Mouse (Mus musculus) liver, embryonic 16.5 days (tissue): ENCODE data around the gene Hvcn1. TPM values are rescaled to one million over a fixed set of nuclear protein-coding genes. Genes with fewer than 3 reads are reported as not detected.
"Not testable (repeated sequence)": the region's sequence is repeated elsewhere in the genome, so short reads cannot be mapped to it uniquely, and the experiment has no call there.

Experiments used
- ATAC-seq: fragments of 200-750 bp; cut with Nextera tagmentation; 2 replicates; pipeline ENCODE4 v1.8.0; 2017; ENCODE audit warnings: low read depth, mild to moderate bottlenecking, moderate number of reproducible peaks, moderate library complexity
- H3K27ac ChIP-seq: fragments of 300-500 bp; sonication (generic); 2 replicates; pipeline ENCODE4 v1.5.1; 2014; ENCODE audit warnings: mild to moderate bottlenecking, low read length
- H3K27me3 ChIP-seq: fragments of 300-500 bp; sonication (generic); 2 replicates; pipeline ENCODE4 v1.6.1; 2014; ENCODE audit warnings: low read depth, low read length, mixed read lengths; ENCODE audit not compliant: control insufficient read depth, insufficient read depth
- H3K36me3 ChIP-seq: fragments of 300-500 bp; sonication (generic); 2 replicates; pipeline ENCODE4 v1.6.1; 2014; ENCODE audit warnings: mild to moderate bottlenecking; ENCODE audit not compliant: control insufficient read depth, insufficient read depth
- H3K4me1 ChIP-seq: fragments of 300-500 bp; sonication (generic); 2 replicates; pipeline ENCODE4 v1.6.1; 2014; ENCODE audit warnings: low read depth, low read length, mixed read lengths; ENCODE audit not compliant: control insufficient read depth
- H3K4me2 ChIP-seq: fragments of 300-500 bp; sonication (generic); 2 replicates; pipeline ENCODE4 v1.6.1; 2014; ENCODE audit warnings: low read depth, low read length, mixed read lengths
- H3K4me3 ChIP-seq: fragments of 300-500 bp; sonication (generic); 2 replicates; pipeline ENCODE4 v1.5.1; 2014; ENCODE audit warnings: low read depth, mild to moderate bottlenecking, low read length
- H3K9ac ChIP-seq: fragments of 300-500 bp; sonication (generic); 2 replicates; pipeline ENCODE4 v1.6.1; 2014; ENCODE audit warnings: low read depth, low read length
- H3K9me3 ChIP-seq: fragments of 300-500 bp; sonication (generic); replicated peaks from 2 replicates; pipeline ENCODE4 v1.6.1; 2016; ENCODE audit warnings: low read length; ENCODE audit not compliant: control insufficient read depth
- WGBS: fragments of 180-500 bp; shearing (Covaris S2); extraction: QIAGEN DNeasy Blood & Tissue Kit; methylation state at CpG from one replicate; pipeline ENCODE4 v1.1.7; 2014; ENCODE audit not compliant: insufficient replicate concordance; 5-methylcytosine and 5-hydroxymethylcytosine counted together
- polyA plus RNA-seq: library from polyadenylated mRNA; unstranded; fragments of >200 nt; fragmentation: Nextera tagmentation; extraction: Ambion mirVana; gene quantifications from 2 replicates; pipeline ENCODE4 v1.2.1, GENCODE M21; 2015

Gene Hvcn1
- polyA plus RNA-seq, 1 experiment from 2014 or later: 6.0 TPM

DNA sequence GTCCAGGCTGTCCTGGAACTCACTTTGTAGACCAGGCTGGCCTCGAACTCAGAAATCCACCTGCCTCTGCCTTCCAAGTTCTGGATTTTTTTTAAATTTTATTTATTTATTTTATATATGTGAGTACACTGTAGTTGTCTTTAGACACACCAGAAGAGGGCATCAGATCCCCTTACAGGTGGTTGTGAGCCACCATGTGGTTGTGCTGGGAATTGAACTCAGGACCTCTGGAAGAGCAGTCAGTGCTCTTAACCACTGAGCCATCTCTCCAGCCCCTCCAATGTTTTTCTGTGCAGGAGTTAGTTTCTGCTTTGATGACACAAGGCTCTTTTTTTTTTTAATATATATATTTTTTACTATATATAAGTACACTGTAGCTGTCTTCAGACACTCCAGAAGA, 6.2 kb downstream of the Hvcn1 start:
- not testable (repeated sequence) for H3K4me1 ChIP-seq, ATAC-seq, H3K9me3 ChIP-seq, H3K36me3 ChIP-seq, H3K9ac ChIP-seq, H3K4me3 ChIP-seq, H3K27me3 ChIP-seq, H3K4me2 ChIP-seq, H3K27ac ChIP-seq
- 48% methylated on average over 1 of the region's 1 CpGs for WGBS

DNA sequence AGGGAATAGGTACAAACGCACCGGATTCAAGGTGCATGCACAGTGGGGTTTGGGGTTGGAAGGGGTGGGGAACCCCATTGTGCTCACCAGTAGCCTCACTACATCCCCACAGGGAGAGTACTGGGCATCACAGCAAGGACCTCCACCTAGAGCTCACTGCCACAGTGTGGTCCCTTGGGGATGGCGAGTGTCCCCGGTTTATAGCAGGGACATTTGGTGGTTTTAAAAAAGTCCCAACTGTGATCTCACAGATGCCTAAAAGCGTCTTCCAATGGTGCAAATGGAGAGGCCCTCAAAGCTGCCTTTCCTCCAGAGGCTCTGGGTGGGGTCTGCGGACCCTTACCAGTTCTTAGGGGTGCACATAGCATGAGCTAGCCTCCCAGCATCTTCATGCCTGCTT, 7.3 kb downstream of the Hvcn1 start:
- WGBS: 79% methylated on average over 6 of the region's 6 CpGs
- Histone ChIP-seq H3K4me3 (no peak overlapping the region), H3K4me2 (no peak overlapping the region), H3K9ac (no peak overlapping the region), H3K36me3 (no peaks in the 10 kb centered on the region), H3K27me3 (no peaks in the 10 kb centered on the region; the same call in 1 of the 2 replicates), H3K9me3 (no peaks in the 10 kb centered on the region), H3K4me1 (peaks cover 4% of the 10 kb centered on the region), H3K27ac (no peak overlapping the region)
- no peak for ATAC-seq

DNA sequence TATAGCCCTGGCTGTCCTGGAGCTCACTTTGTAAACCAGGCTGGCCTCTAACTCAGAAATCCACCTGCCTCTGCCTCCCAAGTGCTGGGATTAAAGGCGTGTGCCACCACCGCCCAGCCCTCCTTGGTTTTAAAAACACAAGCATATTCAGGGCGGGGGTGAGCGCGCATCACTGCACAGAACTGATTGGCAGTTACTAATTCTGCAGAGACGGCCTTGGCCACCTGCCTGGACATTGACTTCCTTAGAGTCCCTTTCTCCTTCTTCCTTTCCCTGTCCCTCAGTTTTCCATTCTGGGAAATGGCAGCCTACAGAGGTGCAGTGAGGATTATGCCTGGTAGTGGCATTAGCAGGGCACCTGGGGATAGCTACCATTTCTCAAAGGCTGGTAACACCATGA, 11.0 kb downstream of the Hvcn1 start:
- Histone ChIP-seq H3K36me3 (no peaks in the 10 kb centered on the region), H3K9ac (no peak overlapping the region), H3K4me1 (peaks cover 7% of the 10 kb centered on the region), H3K9me3 (no peaks in the 10 kb centered on the region), H3K27me3 (no peaks in the 10 kb centered on the region), H3K4me3 (no peak overlapping the region), H3K4me2 (no peak overlapping the region), H3K27ac (no peak overlapping the region)
- 61% methylated on average over 6 of the region's 6 CpGs for WGBS
- no peak for ATAC-seq

DNA sequence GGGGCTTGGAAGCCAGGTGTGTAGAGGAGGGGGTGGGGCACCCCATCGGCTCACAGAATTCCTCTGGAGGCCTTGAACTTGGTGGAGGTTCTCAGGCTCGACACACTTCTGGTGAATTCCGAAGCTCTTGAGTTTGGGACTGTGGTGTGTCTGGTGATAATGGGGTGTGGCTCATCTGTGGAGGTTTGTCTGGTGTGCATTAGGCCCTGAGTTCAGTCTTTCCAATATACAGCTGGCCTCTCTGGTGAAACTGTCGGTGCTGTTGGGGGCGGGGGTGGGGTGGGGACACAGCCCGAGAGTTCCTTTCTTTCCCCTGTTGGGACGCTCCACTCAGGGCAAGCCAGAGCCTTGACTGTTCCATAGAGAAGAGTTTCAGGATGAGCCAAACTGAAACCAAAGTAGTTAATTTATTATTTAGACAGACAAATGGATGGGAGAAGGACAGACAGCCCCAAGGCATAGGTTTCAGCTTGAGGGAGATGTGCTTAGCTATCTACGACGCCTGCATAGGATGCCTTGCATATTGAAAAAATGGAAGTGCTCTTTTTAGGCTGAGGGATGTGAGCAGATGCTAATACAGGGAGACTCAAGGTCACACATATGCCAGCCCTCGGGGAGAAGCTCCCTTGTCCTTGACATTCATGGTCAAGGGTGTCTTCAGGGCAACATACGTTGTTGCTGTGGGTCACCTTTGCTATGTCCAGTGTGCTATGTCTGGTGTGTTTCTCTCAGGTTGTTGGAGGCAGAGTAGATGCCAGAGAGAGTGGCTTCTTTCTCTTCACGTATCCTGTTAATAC, 11.7 kb downstream of the Hvcn1 start:
- WGBS: 57% methylated on average over 12 of the region's 12 CpGs
- H3K27me3 ChIP-seq: no peaks in the 10 kb centered on the region
- no peak overlapping the region for H3K27ac ChIP-seq
- ATAC-seq: no peak
- no peaks in the 10 kb centered on the region for H3K36me3 ChIP-seq
- H3K9ac ChIP-seq: no peak overlapping the region
- H3K4me3 ChIP-seq: no peak overlapping the region
- no peak overlapping the region for H3K4me2 ChIP-seq
- H3K9me3 ChIP-seq: no peaks in the 10 kb centered on the region
- peaks cover 7% of the 10 kb centered on the region for H3K4me1 ChIP-seq

DNA sequence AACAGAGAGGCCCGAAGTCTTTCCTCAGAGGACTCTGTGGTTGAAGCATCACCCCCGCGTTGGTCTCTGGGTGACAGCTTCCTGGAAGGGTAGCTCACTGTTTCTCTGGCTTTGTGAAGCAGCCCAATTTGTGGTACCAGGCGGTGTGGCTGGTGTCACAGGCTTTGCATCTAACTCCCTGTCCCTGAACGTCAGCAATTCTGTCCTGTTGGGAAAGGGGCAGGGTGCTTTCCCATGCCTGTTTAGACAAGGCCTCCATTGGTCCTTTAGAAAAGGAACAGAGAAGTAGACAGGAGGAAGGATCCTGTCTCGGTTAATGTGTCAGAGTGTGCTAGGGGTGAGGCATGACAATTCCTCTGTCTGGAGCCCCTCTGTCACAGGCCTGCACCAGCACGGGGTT, 12.3 kb downstream of the Hvcn1 start:
- H3K27ac ChIP-seq: no peak overlapping the region
- peaks cover 7% of the 10 kb centered on the region for H3K4me1 ChIP-seq
- 32% methylated on average over 7 of the region's 7 CpGs for WGBS
- no peak for ATAC-seq
- no peak overlapping the region for H3K4me2 ChIP-seq
- H3K4me3 ChIP-seq: no peak overlapping the region
- H3K9ac ChIP-seq: no peak overlapping the region
- no peaks in the 10 kb centered on the region for H3K9me3 ChIP-seq
- no peaks in the 10 kb centered on the region for H3K36me3 ChIP-seq
- H3K27me3 ChIP-seq: no peaks in the 10 kb centered on the region

DNA sequence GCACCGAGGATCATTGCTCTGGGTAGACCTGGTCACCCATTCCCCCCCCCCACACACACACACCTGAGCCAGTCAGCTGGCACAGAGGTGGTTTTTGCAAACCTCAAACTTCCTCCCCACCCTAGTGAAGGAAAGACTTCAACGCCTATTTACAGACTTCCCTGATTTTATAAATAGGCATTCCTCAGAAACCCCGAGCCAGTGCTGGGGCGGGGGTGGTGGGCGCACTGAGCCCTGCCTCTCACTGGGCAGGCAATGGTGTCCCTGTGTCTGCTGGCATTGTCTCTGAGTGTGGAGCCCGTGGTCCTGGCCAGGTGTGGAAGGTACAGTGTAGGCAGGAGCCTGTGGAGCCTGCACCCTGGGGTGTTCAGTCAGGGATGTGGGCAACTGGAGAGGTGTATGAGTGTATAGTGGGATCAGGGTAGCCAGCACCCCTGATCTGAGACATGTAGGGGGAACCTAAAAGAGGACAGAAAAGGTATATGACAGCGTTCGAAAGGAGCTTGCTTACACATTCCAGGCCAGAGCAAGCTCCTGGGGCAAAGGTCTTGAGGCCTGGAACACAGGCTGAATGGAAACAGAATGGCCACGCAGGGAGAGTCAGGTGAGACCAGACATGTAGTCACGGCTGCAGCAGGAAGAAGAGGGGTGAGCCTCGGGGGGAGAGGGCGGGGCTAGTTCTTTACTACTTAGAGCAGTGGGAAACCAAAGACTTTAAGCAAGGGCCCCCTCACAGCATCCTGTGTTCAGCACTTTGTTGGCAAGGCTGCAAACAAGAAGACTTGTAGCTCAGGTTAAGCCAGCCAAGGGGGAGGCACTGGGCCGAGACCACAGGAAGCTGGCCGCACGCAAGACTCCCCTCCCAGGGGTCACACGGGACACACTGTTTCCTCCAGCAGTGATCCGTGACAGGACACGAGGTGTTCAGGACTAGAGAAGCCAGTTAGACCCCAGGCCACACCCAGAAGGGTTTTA, 13.3 kb downstream of the Hvcn1 start:
- H3K4me1 ChIP-seq: peaks cover 7% of the 10 kb centered on the region
- no peaks in the 10 kb centered on the region for H3K27me3 ChIP-seq
- H3K27ac ChIP-seq: no peak overlapping the region
- 27% methylated on average over 18 of the region's 18 CpGs for WGBS
- H3K9ac ChIP-seq: no peak overlapping the region
- no peaks in the 10 kb centered on the region for H3K36me3 ChIP-seq
- no peaks in the 10 kb centered on the region for H3K9me3 ChIP-seq
- no peak overlapping the region for H3K4me2 ChIP-seq
- H3K4me3 ChIP-seq: no peak overlapping the region
- ATAC-seq: peak; percentile 56

DNA sequence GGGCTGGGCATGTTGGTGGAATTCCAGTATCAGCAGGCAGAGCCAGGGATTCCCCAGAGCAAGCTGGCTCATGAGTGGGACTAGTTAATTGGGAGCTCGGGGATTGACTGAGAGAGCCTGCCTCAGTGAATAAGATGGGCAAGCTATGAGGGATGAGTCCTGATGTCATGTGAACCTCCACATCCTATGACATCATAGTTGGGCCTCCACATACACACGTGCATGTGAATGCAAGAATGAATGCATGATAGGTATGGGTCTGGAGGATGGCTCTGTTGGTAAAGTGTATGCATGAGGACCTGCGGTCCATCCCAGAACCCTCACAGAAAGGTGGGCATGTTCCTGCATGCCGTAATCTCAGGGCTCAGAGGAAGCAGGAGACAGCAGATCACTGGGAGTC, 14.5 kb downstream of the Hvcn1 start:
- H3K27me3 ChIP-seq: no peaks in the 10 kb centered on the region
- 65% methylated on average over 4 of the region's 4 CpGs for WGBS
- ATAC-seq: no peak

DNA sequence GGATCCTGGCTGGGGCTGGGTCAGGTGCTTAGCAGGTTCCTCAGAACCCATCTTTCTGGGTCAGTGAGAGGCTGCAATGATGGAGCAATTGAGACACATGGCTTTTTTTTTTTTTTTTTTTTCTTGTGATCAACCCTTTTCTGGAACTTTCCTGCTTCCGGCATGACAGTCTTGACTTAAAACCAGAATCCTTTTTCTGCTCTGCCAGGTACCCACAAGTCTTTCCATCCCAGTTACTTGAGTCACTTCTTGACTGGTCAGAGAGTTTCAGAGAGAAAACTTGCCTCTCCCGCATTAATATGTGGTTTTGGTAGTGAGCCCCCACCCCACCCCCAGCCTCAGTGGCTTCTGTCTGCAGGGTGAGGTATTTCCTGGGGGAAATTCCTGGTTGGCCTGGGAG, 17.7 kb downstream of the Hvcn1 start:
- Histone ChIP-seq H3K9me3 (no peaks in the 10 kb centered on the region), H3K27ac (no peak overlapping the region), H3K36me3 (no peaks in the 10 kb centered on the region), H3K27me3 (no peaks in the 10 kb centered on the region), H3K4me2 (no peak overlapping the region), H3K4me1 (peaks cover 7% of the 10 kb centered on the region), H3K4me3 (no peak overlapping the region), H3K9ac (no peak overlapping the region)
- WGBS: 76% methylated on average over 2 of the region's 2 CpGs
- ATAC-seq: no peak

More for the DNA sequence above, 14.5 kb downstream of the Hvcn1 start:
- Histone ChIP-seq H3K36me3 (no peaks in the 10 kb centered on the region), H3K4me1 (peaks cover 7% of the 10 kb centered on the region), H3K4me2 (no peak overlapping the region), H3K9ac (no peak overlapping the region), H3K27ac (no peak overlapping the region), H3K4me3 (no peak overlapping the region), H3K9me3 (no peaks in the 10 kb centered on the region)

DNA sequence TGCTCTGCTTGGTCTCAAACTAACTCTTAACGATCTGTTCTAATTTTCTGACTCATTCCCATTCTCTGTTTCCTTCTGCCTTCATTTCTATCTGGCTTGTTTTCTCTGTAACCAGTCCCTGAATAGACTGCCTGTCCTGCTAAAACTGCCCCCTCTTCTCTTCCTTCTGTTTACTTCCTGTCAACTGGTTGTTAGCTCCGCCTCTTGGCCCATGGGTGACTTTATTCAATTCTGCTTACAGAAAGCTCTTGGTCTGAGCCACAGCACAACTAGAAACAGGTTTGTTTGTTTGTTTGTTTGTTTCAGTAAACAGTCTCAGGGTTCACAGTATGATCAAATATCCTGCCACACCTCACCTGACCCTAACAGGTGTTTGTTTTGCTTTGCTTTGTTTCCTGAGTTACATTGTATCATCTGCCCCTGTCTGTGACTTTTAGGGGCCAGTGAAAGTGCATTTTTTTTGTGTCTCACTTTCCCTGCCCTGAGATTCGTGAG, 21.7 kb downstream of the Hvcn1 start:
- 45% methylated on average over 3 of the region's 3 CpGs for WGBS
- no peaks in the 10 kb centered on the region for H3K9me3 ChIP-seq
- H3K36me3 ChIP-seq: no peaks in the 10 kb centered on the region
- no peak for ATAC-seq
- no peak overlapping the region for H3K4me3 ChIP-seq
- H3K4me2 ChIP-seq: no peak overlapping the region
- no peak overlapping the region for H3K9ac ChIP-seq
- no peaks in the 10 kb centered on the region for H3K4me1 ChIP-seq
- no peaks in the 10 kb centered on the region for H3K27me3 ChIP-seq
- no peak overlapping the region for H3K27ac ChIP-seq
